Mouse (Mus musculus): Measurements from ENCODE around the gene Ttc4. TPM values are rescaled to one million over a fixed set of nuclear protein-coding genes. Genes with fewer than 3 reads are reported as not detected.

Ttc4 gene
- total RNA-seq (2022), result 10 to 100 TPM; 37.4 to 64.6 (median 50.1) TPM

DNA sequence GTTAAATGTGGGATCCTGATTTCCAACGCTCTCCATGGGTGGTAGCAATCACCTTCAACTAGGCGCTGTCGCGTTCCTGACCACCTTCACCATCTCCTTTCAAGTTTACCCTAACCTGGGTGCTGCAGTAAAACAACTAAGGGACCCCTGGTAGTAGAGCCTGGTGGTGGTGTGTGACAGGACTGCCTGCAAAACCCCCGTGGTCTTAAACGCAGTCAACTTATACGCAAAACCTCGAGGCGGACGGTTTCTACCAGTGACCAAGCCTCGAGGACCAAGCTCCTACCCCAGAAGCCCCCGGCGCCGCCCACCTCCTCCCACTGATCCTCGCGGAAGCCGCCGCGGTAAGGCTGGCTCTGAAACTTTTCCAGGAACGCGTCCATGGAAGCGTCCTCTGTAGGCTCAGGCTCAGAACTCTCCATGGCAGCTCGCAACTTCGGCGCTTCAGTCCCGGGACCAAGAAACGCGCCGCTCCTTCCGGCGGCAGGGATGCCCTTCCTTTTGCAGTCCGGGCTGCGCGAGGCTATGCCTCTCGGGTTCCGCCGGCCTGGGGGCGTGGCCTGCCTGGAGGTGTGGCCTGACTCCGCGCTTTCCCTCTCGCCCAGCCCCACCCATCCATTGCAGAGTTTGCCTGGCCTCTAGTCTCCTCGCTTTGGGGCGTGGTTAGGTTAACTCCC lies at the start of gene Ttc4:
Ttc4 (minus strand) TSS at position 503 of the 677 bp plus-strand sequence.
- DNase-seq (ENCODE audit: low spot score in 2 of 2), result peak; percentile 68 to 83

GRCm38 (mm10) chr4:106720631-106721030 lies 41.9 kb upstream of the Ttc4 start:
- DNase-seq (ENCODE audit: low spot score in 2 of 2), result no peak

GRCm38 (mm10) chr4:106713622-106714021 lies 34.9 kb upstream of the Ttc4 start:
- DNase-seq (ENCODE audit: low spot score in 2 of 2), result no peak

DNA sequence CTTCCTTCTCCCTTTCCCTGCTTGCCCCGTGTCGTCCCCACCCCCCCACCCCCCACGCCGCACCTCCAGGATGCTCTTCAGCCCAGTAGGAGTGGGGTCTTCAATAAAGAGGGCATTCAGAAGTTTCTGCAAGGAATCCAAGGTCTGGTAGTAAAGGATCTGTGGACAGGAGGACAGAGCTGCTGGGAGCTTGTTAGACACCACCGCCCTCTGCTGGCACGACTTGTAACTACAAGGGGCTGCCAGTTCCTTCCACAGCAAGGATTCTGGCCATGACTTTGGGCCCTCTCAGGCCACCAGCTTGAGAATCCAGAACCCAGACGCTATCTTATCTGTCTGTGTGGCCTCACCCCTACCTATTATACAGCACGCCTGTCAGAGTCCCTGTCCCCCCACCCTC lies 29.7 kb upstream of the Ttc4 start:
- DNase-seq (ENCODE audit: low spot score in 2 of 2), result peak; percentile 55 to 86

- DNase-seq (ENCODE audit: low spot score in 2 of 2), result no peak
These were observed 29.2 kb upstream of the Ttc4 start for GRCm38 (mm10) chr4:106707957-106708356.

GRCm38 (mm10) chr4:106705096-106705665 lies 26.4 kb upstream of the Ttc4 start:
- DNase-seq (ENCODE audit: low spot score in 2 of 2), result no peak

- peak; percentile 66 to 68 for DNase-seq (ENCODE audit: low spot score in 2 of 2)
These were observed 25.7 kb upstream of the Ttc4 start for GRCm38 (mm10) chr4:106704416-106704815.

DNA sequence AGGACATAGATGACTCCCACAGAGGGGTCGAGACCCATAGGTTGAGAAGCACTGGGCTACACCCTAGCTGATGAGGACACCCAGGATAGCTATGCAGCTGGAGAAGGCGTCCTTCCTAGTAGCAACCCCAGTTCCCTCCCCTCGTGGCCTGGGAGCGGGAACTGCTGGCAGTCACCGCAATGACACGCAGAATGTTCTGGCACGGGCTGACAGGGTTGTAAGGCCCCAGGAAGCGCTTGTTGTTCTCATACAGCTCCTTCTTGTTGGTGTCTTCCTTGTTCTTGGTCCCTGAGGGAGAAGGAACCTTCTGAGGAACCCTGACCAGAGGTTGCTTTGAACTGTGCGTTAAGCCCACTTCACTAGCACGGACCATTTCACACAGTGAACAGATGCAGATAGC lies 25.2 kb upstream of the Ttc4 start:
- DNase-seq (ENCODE audit: low spot score in 2 of 2), result no peak

DNA sequence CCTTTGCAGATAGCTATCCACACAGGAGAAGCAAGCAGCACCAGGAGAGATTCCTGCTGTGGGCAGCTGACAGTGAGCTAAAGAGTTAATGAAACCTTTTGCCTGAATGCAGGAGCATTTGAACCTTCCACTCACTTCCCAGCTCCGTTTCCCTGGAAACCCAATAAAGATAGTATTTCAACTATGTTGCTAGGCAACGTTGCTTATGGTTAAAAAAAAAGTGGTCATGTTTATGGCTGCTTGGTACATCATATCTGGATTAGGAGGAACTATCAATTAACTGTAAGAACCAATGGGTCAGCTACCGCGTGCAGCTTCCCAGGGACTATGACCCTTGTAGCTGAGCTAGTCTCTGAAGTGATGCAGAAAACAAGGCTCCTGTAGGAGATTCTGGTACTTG lies 22.1 kb upstream of the Ttc4 start:
- peak in 1 of 2 experiments; percentile 34 for DNase-seq (ENCODE audit: low spot score in 2 of 2)

GRCm38 (mm10) chr4:106699989-106700388 lies 21.2 kb upstream of the Ttc4 start:
- DNase-seq (ENCODE audit: low spot score in 2 of 2), result peak in 1 of 2 experiments; percentile 30

- no peak for DNase-seq (ENCODE audit: low spot score in 2 of 2)
These were observed 15.2 kb upstream of the Ttc4 start for GRCm38 (mm10) chr4:106693841-106694430.

DNA sequence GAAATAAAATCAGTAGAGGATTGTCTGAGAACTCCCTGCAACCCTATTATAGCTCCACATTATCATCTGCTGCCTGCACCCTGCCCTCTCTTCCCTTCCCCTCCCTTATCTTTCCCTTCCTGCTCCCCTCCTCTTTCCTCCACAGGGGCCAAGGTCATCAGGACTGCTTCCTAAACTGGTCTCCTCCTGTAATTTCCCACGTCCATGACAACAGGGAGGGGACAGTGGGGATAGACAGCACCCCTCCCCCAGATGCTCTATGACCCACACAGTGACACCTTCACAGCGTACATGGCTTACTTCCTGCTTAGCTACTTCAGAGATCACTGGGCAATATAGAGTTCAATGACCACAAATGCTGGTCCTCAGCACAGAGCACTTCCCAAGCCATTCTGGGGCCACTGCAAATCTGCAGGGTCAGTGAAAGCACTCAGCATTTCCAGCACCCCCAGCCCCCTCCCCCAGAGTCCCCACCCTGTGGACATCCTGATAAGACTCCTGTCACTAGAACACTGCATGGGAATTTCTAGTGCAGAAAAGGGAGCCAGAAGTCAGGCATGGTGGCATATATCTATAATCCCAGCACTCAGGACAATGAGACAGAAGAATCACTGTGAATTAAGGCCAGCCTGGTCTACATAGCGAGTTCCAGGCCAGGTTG lies 10.0 kb upstream of the Ttc4 start:
- no peak for DNase-seq (ENCODE audit: low spot score in 2 of 2)

DNA sequence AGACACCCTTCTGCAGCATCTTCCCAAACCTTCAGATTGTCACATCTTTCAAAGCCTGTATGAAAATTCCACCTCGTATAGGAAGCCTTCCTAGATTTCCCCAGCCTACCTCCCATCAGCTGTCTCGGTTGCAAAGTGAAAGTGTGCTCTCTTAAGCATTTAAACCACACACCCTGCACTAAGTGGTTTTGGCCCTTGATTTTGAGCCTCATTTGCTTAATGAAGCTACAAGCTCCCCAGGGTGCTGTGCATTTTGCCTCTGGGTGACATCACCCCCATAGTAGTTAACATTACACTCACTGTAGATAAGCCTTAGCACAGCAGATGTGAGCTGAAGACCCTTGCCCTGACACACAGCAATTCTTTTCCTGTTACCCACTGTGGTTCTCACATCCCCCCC lies 2.2 kb upstream of the Ttc4 start:
- DNase-seq (ENCODE audit: low spot score in 2 of 2), result no peak

GRCm38 (mm10) chr4:106679152-106679551 lies 408 bp upstream of the Ttc4 start:
- no peak for DNase-seq (ENCODE audit: low spot score in 2 of 2)

- DNase-seq (ENCODE audit: low spot score in 2 of 2), result no peak
These were observed 2.0 kb downstream of the Ttc4 start for GRCm38 (mm10) chr4:106676749-106677148.

DNA sequence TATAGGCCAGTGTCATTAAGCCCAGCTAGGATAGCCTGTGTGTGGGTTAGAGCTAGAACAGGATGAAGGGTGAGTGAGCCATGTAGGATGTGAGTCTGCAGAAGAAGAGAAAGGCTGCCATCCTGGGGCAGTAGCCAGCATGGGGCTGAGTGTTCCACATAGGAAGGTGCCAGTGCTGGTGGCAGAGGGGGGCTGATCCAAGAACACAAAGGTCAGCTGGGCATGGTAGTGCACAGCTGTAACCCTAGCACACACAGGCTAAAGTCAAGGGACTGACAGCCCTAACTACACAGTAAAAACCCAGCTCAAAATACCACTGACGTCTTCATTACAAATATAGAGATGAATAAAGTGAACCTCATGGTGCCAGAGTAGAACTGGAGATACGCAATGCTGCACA lies 12.2 kb downstream of the Ttc4 start:
- DNase-seq (ENCODE audit: low spot score in 2 of 2), result no peak

- DNase-seq (ENCODE audit: low spot score in 2 of 2), result no peak
These were observed 13.1 kb downstream of the Ttc4 start for GRCm38 (mm10) chr4:106665673-106666072.

DNA sequence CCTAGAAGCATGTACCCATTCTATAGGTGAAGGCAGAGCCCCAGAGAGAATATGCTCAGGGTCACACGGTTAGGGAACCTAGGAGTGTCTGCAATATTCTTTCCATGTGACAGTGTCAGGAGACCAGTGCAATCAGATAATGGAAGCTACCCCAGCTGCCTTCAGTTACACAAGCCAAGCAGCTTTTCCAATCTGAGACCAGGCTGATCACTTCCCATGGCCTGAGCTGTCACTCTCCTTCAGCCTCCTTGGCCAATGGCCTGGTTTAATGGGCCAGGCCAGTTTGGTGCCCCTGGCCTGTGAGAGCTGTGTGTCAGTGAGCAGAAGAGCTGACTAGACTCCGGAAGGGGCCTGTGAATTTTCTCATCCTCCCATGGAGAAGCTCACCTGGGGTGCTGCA lies 13.5 kb downstream of the Ttc4 start:
- no peak for DNase-seq (ENCODE audit: low spot score in 2 of 2)

DNA sequence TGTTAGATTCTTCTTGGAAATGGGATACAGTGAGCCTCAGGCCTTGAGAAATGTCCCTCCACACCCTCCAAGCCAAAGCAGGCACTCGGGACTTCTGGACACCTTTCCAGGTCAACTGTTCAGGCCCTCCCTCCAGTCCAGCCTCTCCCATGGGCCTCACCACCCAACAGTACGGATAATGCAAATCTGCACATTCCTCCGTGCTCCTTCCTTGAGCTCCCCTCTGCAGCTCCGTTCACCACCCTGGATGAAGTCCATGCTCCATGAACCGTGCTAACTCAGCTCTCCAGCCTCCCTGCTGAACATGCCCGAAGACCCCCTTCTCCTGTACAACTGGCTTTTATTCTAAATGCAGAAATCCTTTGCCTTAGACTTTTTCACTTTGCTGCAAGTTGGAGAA lies 14.0 kb downstream of the Ttc4 start:
- no peak for DNase-seq (ENCODE audit: low spot score in 2 of 2)

GRCm38 (mm10) chr4:106663956-106664470 lies 14.7 kb downstream of the Ttc4 start:
- no peak for DNase-seq (ENCODE audit: low spot score in 2 of 2)

- DNase-seq (ENCODE audit: low spot score in 2 of 2), result no peak
These were observed 23.1 kb downstream of the Ttc4 start for GRCm38 (mm10) chr4:106655681-106656080.

- DNase-seq (ENCODE audit: low spot score in 2 of 2), result no peak
These were observed 25.7 kb downstream of the Ttc4 start for GRCm38 (mm10) chr4:106653051-106653450.
